Mouse (Mus musculus) lung, postnatal 0 days (tissue): ENCODE measurements around the gene Skiv2l. TPM values are rescaled to one million over a fixed set of nuclear protein-coding genes. Genes with fewer than 3 reads are reported as not detected.

ENCODE experiments used
- ATAC-seq: fragments of 200-750 bp; cut with Nextera tagmentation; 2 replicates; pipeline ENCODE4 v1.8.0; 2017; ENCODE audit warnings: moderate library complexity
- DNase-seq: peaks from one replicate; pipeline ENCODE4 v3.0.0-alpha.2; 2016; ENCODE audit warnings: low spot score
- H3K27ac ChIP-seq: fragments of 300-500 bp; sonication (generic); 2 replicates; pipeline ENCODE4 v1.5.1; 2014; ENCODE audit warnings: antibody characterized with exemption, mild to moderate bottlenecking, low read length, mixed read lengths
- H3K27me3 ChIP-seq: fragments of 300-500 bp; sonication (generic); replicated peaks from 2 replicates; pipeline ENCODE4 v1.6.1; 2014; ENCODE audit warnings: low read length, mixed read lengths; ENCODE audit not compliant: insufficient read depth
- H3K36me3 ChIP-seq: fragments of 300-500 bp; sonication (generic); 2 replicates; pipeline ENCODE4 v1.6.1; 2014; ENCODE audit warnings: low read length, mixed read lengths; ENCODE audit not compliant: insufficient read depth
- H3K4me1 ChIP-seq: fragments of 300-500 bp; sonication (generic); 2 replicates; pipeline ENCODE4 v1.6.1; 2014; ENCODE audit warnings: antibody characterized with exemption, low read depth, low read length, mixed read lengths; ENCODE audit not compliant: insufficient read depth
- H3K4me2 ChIP-seq: fragments of 300-500 bp; sonication (generic); replicated peaks from 2 replicates; pipeline ENCODE4 v1.6.1; 2014; ENCODE audit warnings: low read depth, mild to moderate bottlenecking, low read length, moderate library complexity, mixed read lengths
- H3K4me3 ChIP-seq: fragments of 300-500 bp; sonication (generic); 2 replicates; pipeline ENCODE4 v1.5.1; 2014; ENCODE audit warnings: low read depth, low read length
- H3K9ac ChIP-seq: fragments of 300-500 bp; sonication (generic); replicated peaks from 2 replicates; pipeline ENCODE4 v1.6.1; 2014; ENCODE audit warnings: low read depth, mild to moderate bottlenecking
- H3K9me3 ChIP-seq: fragments of 300-500 bp; sonication (generic); 2 replicates; pipeline ENCODE4 v1.6.1; 2016; ENCODE audit warnings: low read length, mixed read lengths
- CTCF ChIP-seq: IDR thresholded peaks from 2 replicates; pipeline ENCODE4 v1.5.1; 2016; ENCODE audit warnings: antibody characterized with exemption, mild to moderate bottlenecking
- EP300 ChIP-seq: IDR thresholded peaks from 2 replicates; pipeline ENCODE4 v1.6.1; 2016; ENCODE audit warnings: antibody characterized with exemption, mild to moderate bottlenecking, control low read depth
- WGBS: fragments of 180-500 bp; shearing (Covaris S2); extraction: QIAGEN DNeasy Blood & Tissue Kit; methylation state at CpG from one replicate; pipeline ENCODE4 v1.1.7; 2014; 5-methylcytosine and 5-hydroxymethylcytosine counted together
- polyA plus RNA-seq: library from polyadenylated mRNA; unstranded; fragments of >200 nt; fragmentation: Nextera tagmentation; extraction: Ambion mirVana; gene quantifications from 2 replicates; pipeline ENCODE4 v1.2.1, GENCODE M21; 2015

The Skiv2l gene
- polyA plus RNA-seq, 1 experiment from 2014 or later, result 30.6 TPM

DNA sequence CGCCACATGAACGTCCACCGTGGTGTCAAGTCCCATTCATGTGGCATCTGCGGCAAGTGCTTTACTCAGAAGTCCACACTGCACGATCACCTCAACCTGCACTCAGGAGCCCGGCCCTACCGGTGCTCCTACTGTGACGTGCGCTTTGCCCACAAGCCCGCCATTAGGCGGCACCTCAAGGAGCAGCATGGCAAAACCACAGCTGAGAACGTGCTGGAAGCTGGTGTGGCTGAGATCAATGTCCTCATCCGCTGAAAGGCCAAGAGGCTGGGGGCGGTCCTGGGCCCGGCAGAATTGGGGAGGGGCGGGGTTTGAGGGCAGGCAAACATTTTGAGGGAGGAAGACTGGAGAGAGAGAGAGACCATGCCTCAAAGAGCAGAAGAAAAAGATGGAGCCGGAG is 46.4 kb upstream of the Skiv2l start:
- H3K27me3 ChIP-seq, result no peaks in the 10 kb centered on the region
- no peak overlapping the region for H3K4me2 ChIP-seq
- H3K27ac ChIP-seq, result no peak overlapping the region
- H3K9me3 ChIP-seq, result no peaks in the 10 kb centered on the region
- ATAC-seq, result no peak
- DNase-seq, result no peak
- TF ChIP-seq EP300, result no peak
- no peak for TF ChIP-seq CTCF
- H3K4me1 ChIP-seq, result peaks cover 3% of the 10 kb centered on the region; the same call in 1 of the 2 replicates
- H3K9ac ChIP-seq, result no peak overlapping the region
- H3K36me3 ChIP-seq, result no peaks in the 10 kb centered on the region
- no peak overlapping the region for H3K4me3 ChIP-seq
- 81% methylated on average over 17 of the region's 17 CpGs for WGBS

DNA sequence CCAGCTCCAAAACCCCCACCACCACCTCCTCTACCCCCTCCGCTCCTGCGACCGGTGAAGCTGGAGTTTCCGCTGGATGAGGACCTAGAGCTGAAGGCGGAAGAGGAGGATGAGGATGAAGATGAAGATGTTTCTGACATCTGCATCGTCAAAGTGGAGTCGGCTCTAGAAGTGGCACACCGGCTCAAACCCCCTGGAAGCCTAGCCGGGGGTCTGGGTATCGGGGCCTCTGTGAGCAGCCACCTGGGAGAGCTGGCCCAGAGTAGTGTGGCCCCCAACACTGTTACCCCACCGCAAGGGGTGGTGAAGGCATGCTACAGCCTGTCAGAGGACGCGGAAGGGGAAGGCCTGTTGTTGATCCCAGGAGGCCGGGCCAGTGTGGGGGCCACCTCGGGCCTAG is 45.7 kb upstream of the Skiv2l start:
- Histone ChIP-seq H3K27me3 (no peaks in the 10 kb centered on the region), H3K27ac (no peak overlapping the region), H3K4me1 (peaks cover 3% of the 10 kb centered on the region; the same call in 1 of the 2 replicates), H3K9me3 (no peaks in the 10 kb centered on the region), H3K4me2 (no peak overlapping the region), H3K4me3 (no peak overlapping the region), H3K9ac (no peak overlapping the region), H3K36me3 (no peaks in the 10 kb centered on the region)
- no peak for DNase-seq
- ATAC-seq, result no peak
- 94% methylated on average over 13 of the region's 15 CpGs for WGBS
- TF ChIP-seq EP300 (no peak), CTCF (no peak)

DNA sequence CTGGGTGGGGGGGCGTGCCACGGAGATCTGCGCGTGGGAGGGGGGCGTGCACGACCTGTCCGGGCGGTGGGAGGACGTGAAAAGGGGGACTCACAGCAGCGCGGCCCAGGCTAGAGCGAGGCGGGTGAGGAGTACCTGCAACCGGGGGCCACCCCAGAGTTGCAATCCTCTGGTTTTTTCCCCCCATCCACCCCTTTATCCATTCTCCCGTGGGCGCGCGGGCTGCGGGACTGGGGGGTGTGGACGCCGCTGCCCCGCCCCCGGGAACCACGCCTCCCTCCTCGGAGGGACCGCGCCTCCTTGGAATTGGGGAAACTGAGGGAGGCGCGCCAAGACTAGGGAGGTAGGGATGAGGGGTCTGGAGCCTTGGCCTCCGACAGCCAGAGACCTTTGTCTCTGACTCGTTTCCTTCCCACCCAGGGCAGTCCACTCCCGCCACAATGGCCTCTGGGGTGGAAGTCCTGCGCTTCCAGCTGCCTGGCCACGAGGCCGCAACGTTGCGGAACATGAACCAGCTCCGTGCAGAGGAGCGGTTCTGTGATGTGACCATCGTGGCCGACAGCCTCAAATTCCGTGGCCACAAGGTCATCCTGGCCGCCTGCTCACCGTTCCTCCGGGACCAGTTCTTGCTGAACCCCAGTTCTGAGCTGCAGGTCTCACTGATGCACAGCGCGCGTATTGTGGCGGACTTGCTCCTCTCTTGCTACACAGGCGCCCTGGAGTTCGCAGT is 45.0 kb upstream of the Skiv2l start:
- ATAC-seq (no peak), DNase-seq (peak; percentile 47)
- H3K9me3 ChIP-seq, result no peaks in the 10 kb centered on the region
- H3K27ac ChIP-seq, result peak overlapping the region; percentile 66
- WGBS, result 14% methylated on average over 29 of the region's 51 CpGs
- no peaks in the 10 kb centered on the region for H3K36me3 ChIP-seq
- peak overlapping the region; percentile 71 for H3K4me3 ChIP-seq
- peak overlapping the region; percentile 97 for H3K4me2 ChIP-seq
- peak overlapping the region; percentile 51 for H3K9ac ChIP-seq
- TF ChIP-seq CTCF (no peak), EP300 (no peak)
- H3K4me1 ChIP-seq, result peaks cover 3% of the 10 kb centered on the region; the same call in 1 of the 2 replicates
- no peaks in the 10 kb centered on the region for H3K27me3 ChIP-seq

DNA sequence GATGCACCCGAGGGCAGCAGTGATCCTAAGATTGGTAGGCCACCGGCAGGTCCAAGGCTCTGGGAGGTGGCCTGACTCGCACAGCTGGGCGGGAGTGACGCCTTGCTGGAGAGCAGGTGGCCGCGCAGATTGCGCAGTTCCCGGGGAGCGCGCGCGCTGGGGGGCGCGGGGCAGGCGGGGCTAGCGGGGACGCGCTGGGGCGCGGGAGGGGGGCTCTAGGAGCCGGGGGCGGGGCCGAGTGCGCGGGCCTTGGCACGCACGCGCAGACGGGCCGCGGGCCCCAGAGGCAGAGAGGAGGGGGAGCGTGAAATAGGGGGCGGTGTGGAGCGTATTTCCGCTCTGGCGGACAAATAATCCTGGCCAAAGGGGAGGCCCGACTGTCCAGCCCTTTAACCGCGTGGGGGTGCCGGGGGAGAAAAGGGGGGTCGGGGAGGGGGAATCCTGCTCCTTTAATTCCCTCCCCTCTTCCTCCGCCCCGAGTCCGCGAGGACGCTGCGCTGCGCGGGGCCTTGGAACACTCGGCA is 44.1 kb upstream of the Skiv2l start:
- Histone ChIP-seq H3K9me3 (no peaks in the 10 kb centered on the region), H3K9ac (peak overlapping the region; percentile 51), H3K4me3 (peak overlapping the region; percentile 71), H3K27ac (peak overlapping the region; percentile 66), H3K4me2 (peak overlapping the region; percentile 97), H3K4me1 (peaks cover 3% of the 10 kb centered on the region; the same call in 1 of the 2 replicates), H3K36me3 (no peaks in the 10 kb centered on the region), H3K27me3 (no peaks in the 10 kb centered on the region)
- TF ChIP-seq CTCF (no peak; the same call in 1 of the 2 replicates), EP300 (no peak)
- 4% methylated on average over 39 of the region's 51 CpGs for WGBS
- ATAC-seq (peak; percentile 89), DNase-seq (peak; percentile 97)

- Histone ChIP-seq H3K27me3 (no peaks in the 10 kb centered on the region), H3K9ac (no peak overlapping the region), H3K9me3 (no peaks in the 10 kb centered on the region), H3K4me2 (no peak overlapping the region), H3K27ac (no peak overlapping the region), H3K4me1 (peaks cover 3% of the 10 kb centered on the region; the same call in 1 of the 2 replicates), H3K4me3 (no peak overlapping the region), H3K36me3 (no peaks in the 10 kb centered on the region)
- DNase-seq (no peak), ATAC-seq (no peak)
- no peak for TF ChIP-seq CTCF
- no peak for TF ChIP-seq EP300
- WGBS, result 76% methylated on average over 12 of the region's 12 CpGs
These were observed 43.2 kb upstream of the Skiv2l start for GRCm38 (mm10) chr17:34893072-34893824.

- WGBS, result 94% methylated on average over 2 of the region's 2 CpGs
- peak; percentile 35 for TF ChIP-seq CTCF
- no peak for TF ChIP-seq EP300
- Histone ChIP-seq H3K27me3 (no peaks in the 10 kb centered on the region), H3K9ac (no peak overlapping the region), H3K4me3 (no peak overlapping the region), H3K27ac (no peak overlapping the region), H3K36me3 (no peaks in the 10 kb centered on the region), H3K4me1 (peaks cover 3% of the 10 kb centered on the region; the same call in 1 of the 2 replicates), H3K4me2 (no peak overlapping the region), H3K9me3 (no peaks in the 10 kb centered on the region)
- DNase-seq, result no peak
- no peak for ATAC-seq
These were observed 41.4 kb upstream of the Skiv2l start for GRCm38 (mm10) chr17:34891377-34891776.
